Mouse (Mus musculus): Measurements from ENCODE around the gene Lat2. TPM values are rescaled to one million over a fixed set of nuclear protein-coding genes. Genes with fewer than 3 reads are reported as not detected.
"Not testable (repeated sequence)": the region's sequence is repeated elsewhere in the genome, so short reads cannot be mapped to it uniquely, and the experiment has no call there.

The Lat2 gene
- 1 to 10 TPM in 1 of 4 experiments, under 1 TPM in 2, not detected in 1; 0.59 to 1.9 (median 0.88) TPM for total RNA-seq (2022)

DNA sequence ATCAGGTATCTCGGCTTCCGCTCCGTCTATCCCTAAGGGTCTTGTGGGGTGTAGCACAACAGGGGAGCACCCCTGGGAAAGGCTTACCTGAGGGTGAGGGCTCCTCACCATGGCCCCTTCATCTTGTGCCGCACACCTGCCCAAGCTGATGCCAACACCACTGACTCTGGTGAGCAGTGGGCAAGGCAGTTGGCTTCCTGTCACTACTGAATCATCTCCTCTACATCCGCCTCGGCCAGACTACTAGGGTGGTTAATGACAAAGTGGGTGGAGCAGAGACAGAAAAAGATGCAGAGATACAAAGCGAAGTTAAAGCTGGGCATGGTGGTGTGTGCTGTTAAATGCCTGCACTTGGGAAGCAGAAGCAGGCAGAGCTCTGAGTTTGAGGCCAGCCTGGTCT lies at the start of gene Lat2:
Gene Lat2 (minus strand): TSS at position 224 of the 400 bp plus-strand sequence.
- no peak for DNase-seq (ENCODE audit: low spot score in 2 of 2)

DNA sequence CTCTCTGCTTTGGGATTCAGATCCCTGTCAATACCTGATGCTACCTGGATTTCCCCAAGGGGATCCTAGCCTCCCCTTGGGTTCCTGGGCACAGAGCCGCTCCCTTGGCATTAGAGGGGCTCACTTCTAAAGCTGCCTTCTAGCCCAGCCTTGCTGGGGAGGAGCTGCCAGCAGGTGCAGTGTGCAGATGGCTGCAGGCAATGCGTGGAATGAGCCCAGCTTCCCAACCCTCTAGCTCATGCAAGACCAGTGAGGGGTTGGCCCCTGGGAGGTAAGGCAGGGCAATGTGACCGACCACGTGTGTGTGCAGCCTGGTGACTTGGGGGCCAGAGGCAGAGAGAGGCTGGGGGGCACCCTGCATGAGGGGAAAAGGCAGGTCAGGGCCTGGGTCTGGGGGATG lies 41.9 kb upstream of the Lat2 start:
- DNase-seq (ENCODE audit: low spot score in 2 of 2): no peak

DNA sequence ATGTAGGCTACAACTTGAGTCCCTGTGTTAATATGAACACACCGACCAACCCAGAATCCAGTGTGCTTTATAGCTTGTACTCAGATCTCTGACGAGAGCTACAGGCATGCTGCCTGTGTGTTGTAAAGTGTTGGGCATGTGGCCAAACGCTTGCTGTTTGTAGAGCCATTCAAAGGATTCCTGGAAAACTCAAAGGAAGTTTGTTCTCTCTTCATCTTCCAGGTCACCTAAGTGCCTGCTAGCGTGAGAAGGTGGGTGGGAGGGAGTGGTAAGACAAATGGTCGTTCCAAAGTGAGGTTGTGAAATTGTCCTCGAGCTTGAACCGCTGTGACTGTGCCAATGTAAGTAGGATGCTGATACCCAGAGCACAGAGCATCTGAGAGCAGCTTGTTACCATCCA lies 37.2 kb upstream of the Lat2 start:
- no peak for DNase-seq (ENCODE audit: low spot score in 2 of 2)

DNA sequence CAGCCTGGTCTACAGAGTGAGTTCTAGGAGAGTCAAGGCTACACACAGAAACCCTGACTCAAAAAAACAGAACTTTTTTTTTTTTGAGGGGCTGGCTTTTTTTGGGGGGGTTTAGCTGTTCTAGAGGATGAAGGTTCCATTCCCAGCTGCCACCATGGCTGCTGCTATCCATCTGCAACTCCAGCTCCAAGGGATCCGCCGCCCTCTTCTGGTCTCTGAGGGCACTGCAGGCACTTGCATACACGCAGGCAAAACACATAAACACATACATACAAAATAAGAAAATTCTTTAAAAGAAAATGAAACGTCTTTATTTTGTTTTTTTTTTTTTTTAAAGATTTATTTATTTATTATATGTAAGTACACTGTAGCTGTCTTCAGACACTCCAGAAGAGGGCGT lies 36.1 kb upstream of the Lat2 start:
- DNase-seq (ENCODE audit: low spot score in 2 of 2): peak in 1 of 2 experiments; percentile 19

DNA sequence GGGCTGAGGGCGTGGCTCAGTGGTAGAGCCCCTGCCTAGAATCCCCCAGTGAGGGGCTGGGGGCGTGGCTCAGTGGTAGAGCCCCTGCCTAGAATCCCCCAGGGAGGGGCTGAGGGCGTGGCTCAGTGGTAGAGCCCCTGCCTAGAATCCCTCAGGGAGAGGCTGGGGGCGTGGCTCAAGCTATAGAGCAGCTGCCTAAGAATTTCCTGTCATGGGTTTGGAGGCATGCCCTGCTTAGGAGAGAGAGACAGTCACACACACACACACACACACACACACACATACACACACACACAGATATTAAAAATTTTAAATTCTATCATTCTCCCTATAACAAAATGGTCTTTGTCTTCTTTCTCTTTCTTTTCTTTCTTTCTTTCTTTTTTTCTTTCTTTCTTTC lies 34.2 kb upstream of the Lat2 start:
- DNase-seq (ENCODE audit: low spot score in 2 of 2): not testable (repeated sequence)

DNA sequence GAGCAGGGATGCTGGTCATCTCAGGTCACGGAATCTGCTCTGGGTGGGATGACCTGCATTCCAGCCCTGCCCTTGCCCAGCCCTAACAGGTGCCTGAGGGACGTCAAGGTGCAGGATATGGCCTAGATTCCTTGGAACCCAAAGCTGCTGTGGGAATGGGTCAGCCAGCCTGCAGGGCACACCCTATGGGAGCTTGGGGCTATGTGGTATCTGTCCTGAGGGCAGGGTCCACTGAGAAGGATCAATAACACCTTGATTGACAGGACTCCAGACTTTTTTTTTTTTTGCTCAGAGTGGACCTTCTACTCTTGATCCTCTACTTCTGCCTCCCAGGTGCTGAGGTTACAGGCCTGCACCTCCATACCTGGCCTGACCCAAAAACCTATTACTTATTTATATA lies 32.6 kb upstream of the Lat2 start:
- DNase-seq (ENCODE audit: low spot score in 2 of 2): no peak

DNA sequence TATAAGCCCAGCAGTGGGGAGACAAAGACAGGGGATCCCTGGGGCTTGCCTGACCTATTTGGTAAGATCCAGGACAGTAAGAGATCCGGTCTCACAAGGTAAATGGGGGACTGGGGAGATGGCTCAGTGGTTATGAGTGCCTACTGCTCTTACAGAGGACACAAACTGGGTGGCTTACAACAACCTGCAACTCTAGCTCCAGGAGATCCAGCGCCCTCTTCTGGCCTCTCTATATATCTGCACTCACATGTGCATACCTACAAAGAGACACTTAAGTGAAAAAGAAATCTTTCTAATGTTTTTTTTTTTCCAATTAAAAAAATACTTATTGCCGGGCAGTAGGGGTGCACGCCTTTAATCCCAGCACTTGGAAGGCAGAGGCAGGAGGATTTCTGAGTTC lies 31.6 kb upstream of the Lat2 start:
- no peak for DNase-seq (ENCODE audit: low spot score in 2 of 2)

DNA sequence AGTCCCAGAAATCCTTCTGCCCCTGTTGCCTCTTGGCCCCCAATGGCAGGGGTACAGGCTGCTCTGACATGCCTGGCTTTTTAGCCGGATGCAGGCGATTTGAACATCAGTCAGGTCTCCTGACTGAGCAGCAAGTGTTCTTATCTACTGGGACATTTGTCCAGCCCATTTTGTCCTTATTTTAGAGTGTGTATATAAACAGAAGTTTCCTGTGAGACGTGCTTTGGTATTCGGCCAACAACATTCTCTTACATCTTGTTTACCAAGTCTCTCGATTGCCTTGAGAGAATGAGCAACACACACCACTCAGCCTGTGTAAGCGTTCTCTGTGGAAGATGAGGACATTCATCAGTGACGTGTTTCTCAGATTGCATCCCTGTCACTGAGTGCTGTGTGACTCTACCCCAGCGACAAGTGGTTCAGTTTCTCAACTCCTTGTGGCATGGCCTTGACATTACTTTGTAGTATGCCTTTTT lies 29.9 kb upstream of the Lat2 start:
- DNase-seq (ENCODE audit: low spot score in 2 of 2): no peak

DNA sequence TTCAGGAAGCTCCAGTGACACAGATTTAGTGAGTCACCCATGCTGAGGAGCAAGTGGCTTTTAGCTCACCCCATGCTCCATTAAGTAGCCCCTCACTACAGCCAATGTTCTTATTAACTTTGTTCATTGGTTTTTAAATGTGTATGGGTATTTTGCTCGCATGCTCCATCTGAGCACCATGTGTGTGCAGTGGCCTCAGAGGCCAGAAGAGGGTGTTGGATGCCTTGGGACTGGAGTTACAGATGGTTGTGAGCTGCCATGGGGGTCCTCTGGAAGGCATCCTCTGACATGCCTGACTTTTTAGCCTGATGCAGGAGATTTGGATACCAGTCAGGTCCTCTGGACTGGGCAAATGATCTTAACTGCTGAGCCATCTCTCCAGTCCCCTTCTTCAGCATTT lies 29.3 kb upstream of the Lat2 start:
- DNase-seq (ENCODE audit: low spot score in 2 of 2): no peak

DNA sequence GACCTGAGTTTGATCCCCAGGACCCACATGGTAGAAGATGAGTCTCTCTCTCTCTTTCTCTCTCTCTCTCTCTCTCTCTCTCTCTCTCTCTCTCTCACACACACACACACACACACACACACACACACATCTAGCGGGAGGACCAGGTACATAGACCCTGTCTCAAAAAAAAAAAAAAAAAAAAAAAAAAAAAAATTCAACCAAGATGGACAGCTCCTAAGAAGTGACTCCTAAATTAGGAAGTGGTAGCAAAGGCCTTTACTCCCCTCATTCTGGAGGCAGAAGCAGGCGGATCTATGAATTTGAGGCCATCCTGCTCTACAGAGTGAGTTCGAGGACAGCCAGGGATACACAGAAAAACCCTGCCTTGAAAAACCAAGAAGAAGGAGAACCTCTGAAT lies 25.5 kb upstream of the Lat2 start:
- no peak for DNase-seq (ENCODE audit: low spot score in 2 of 2)

DNA sequence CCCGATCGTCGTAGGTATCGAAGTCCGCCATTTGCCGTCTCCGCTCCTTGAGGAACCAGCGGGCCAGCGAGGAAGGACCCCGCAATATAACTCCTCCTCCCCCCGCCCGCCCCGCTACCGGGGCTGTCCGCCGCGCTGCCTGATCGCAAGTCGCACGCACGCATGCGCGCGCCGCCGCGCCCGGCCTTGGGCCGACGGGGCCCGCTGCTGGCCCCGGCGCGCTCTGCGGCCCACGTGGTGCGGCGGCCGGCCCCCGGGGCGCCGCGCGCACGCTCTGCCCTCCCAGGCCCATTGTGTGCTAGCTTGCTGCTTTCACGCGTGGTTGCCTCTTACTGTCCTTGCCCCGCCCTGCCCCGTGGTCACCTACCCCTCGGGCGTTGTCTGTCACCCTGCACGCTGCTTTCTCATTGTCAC lies 24.5 kb upstream of the Lat2 start, which contains the start of gene Eif4h:
Gene Eif4h (minus strand): TSS at position 222 of the 414 bp plus-strand sequence.
- DNase-seq (ENCODE audit: low spot score in 2 of 2): peak; percentile 95 to 96

DNA sequence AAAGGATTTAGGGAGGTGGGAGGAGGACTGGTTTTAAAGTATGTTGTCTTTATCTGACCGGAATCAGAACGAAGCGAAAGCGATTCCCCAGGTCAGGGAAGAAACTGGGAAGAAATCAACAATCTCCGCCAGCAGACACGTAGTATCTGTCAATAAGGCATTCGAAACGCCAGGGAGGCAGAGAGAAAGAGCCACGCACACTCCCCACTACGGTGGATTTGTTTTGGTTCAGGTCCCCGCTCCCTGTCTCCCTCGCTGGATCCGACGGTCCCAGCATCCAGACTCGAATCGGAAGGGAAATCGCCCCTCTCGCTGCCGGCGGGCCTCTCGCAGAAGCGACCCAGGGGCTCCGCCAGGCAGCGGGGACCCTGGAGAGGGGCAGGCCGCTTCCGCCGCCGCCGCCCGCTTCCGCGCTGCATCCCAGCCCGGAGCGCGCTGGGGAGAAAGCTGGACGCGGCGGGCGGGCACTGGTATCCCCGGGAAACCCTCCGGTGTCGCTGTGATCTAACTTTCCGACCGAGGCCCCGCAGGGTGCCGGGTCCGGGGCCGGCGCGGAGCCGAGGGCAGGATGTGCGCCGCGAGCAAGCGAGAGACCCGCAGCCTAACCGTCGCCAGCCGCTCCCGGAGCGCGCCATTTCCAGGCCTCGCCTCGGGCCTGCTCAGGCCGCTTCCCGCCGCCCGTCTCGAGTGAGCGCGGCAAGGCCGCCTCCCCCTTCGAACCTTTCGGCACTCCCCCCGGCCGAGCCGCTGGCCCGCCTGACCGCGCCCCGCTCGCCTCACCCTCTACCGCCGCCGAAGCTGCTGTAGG lies 23.8 kb upstream of the Lat2 start:
- no peak for DNase-seq (ENCODE audit: low spot score in 2 of 2)

DNA sequence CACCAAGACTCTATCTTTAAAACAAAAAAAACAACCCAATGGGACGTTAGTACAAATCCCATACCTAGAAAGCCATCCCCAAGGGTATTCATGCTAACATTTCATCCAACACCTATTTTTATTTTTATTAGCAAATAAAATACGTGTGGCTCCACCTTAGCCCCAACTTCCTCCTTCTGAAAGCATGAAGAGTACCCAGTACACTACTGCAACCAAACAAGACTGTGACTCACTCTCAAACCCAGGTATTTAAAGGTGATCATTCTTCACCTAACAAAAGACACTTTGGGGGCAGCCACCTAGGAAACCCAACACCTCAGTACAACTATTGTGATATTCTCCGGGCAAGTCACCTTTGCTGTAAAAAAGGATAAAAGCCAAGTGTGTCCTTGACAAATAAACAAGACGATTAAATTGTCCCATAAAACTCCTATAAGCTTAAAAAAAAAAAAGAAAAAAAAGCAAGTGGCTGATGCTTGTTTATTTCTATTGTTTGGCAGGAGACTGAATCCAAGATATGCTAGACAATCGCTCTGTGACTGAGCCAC lies 23.1 kb upstream of the Lat2 start:
- no peak for DNase-seq (ENCODE audit: low spot score in 2 of 2)

DNA sequence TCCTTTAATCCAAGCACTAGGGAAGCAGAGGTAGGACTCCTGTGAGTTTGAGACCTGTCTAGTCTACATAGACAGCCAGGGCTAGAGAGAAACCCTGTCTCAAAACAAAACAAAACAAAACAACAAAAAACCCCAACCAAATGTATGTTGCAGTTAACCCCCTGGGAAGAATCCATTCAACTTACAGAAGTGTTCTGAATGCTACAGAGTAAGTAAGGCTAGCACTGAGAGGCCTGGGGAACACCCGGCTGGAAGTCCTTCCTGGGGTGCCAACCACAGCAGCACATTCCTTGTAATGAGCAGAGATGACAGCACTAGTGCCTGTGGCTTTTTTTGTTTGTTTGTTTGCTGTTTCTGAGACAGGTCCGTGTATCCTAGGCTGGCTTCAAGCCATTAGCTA lies 18.0 kb upstream of the Lat2 start:
- DNase-seq (ENCODE audit: low spot score in 2 of 2): no peak

DNA sequence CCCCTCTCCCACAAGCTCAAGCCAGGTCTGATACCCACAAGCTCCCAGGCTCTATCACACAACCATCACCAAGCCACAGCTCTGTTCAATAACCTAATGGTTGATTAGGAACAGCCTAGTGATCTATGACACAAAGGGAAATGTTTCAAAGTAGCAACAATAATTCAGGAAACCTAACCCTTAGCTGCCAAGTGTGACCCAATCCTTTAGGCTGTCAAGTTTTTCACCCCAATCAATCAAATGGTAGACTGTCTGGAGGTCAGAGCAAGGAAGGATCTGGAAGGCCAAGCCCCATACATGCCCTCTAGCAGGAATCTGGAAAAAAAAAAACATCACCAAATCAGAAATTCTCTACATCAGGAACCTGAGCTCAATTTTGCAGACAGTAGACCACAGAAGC lies 16.0 kb upstream of the Lat2 start:
- no peak for DNase-seq (ENCODE audit: low spot score in 2 of 2)

DNA sequence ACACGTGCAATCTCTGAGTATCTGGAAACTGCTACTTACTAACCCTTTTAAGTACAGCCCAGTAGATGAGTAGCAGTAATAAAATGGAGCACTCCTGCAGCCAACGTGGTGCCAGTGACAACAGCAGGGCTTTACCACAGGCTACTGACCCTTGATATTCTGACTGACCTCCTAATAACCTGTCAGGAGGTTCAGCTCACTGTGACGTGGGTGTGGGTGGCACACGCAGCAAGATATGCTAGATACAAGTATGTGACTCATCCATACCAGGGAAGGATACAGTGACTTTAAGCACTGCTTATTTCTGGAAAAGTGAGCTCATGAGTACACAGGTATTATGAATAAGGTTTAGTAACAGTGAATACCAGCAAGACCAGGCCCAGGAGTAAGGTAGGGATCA lies 14.7 kb upstream of the Lat2 start:
- DNase-seq (ENCODE audit: low spot score in 2 of 2): no peak

DNA sequence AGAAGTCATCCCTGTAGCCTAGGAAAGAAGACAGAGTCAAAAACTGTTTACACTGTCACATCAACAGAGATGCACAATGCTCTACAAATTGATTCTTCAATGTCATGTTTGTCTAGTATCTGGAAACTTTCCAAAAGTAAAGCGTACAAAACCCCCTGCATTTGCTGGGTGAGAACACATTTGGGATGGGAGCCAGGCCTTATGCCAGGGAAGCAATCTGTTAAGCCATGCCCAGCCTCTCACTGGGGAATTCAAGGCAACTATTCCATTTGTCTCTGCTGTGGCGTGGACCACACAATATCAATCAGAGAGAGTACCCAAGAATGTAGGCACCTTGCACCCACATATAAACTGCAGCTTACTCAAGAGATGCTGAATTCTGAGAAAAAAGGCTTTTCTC lies 7.2 kb upstream of the Lat2 start:
- DNase-seq (ENCODE audit: low spot score in 2 of 2): no peak

DNA sequence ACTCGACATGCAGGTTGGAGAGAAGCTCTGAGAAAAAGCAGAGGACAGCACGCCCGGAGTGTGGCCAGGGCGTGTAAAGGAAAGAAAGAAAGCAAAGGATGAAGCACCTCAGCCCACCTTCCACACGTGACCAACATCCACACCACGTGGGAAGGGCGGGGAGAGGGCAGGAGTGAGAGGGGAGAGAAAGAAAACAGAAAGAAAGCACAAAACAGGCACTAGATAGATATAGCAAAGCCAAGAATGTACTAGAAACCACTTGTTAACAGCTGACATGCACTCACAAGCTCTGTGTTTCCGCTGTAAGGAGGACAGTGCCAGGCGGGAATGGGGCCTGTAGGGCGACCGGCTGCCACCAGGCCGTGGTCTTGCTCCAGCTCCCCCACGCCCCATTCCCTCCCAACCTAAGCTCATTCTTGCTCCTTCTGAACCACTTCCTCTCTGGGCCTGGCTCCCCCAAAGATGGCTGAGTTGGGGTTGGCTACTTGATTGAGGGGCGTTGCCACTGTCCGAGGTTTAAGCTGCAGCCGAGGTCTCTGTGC lies 6.3 kb upstream of the Lat2 start:
- DNase-seq (ENCODE audit: low spot score in 2 of 2): no peak

DNA sequence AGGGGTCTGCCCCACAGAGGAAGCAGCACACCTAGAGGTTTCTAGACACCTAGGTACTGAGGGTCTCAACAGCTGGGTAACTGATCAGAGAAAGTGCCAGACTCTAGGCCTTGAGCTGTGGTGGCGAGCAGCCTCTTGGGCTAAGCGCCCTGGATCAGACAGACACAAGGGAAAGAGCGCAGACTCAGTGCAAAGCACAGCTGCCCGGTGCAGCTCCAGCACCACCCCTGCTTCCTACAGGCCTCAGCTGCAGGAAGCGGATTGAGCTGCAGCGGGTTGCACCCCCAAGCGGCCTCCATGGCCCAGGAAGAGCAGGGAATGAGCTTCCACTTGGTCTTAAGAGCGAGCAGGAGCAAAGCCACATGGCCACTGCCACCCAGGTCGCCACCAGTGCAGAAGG lies 5.6 kb upstream of the Lat2 start:
- no peak for DNase-seq (ENCODE audit: low spot score in 2 of 2)

DNA sequence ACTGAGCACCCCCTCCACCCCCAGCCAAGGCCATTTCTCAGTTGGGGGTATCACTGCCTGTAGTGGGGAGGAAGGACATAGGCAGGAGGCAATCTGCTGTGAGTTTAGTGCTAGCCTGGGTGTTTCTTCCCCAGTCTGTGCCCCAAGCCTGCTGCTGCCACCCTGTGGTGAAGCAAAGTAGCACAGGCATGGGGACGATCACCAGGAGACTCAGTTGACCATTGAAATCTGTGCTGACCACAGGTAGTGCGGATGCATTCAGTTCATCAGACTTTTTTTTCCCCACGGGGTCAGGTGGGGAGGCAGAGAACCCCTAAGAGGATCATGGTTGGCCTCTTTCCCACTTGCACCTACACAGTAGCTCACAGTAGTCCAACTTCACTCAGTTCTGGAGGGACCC lies 2.2 kb upstream of the Lat2 start:
- DNase-seq (ENCODE audit: low spot score in 2 of 2): peak; percentile 32 to 44

DNA sequence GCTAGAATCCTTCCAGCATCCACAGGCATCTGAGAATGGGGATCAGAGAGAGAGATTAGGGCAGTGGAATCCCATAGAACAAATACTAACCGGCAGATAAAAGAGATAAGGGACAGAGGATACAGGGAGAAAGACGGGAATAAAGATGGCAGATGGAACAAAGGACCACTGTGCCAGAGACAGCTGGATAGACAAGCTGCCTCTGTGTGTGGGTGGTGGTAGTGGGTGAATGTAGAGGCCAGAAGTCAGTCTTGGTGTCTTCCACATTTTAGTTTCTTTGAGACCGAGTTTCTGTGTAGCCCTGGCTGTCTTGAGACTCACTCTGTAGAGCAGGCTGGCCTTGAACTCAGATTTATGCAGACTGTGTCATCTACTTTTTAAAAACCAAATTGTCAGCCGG lies 955 bp upstream of the Lat2 start:
- DNase-seq (ENCODE audit: low spot score in 2 of 2): no peak

DNA sequence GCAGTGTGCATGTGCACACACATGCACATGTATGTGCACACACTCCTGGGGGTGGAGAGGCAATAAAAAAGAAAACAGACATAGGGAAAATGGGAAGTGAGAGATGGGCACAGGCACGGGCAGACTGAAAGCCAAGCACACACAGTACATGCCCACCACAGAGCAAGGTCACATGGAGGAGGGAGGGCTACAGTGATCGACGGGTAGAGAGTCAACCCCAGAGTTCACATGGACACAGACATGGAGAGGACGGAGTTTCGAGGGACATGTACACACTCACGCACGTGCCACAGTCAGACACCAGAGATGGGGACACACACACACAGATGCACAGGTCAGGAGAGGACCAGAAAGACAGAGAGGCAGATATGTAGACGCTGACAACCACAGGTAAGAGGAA lies 555 bp upstream of the Lat2 start:
- DNase-seq (ENCODE audit: low spot score in 2 of 2): no peak

DNA sequence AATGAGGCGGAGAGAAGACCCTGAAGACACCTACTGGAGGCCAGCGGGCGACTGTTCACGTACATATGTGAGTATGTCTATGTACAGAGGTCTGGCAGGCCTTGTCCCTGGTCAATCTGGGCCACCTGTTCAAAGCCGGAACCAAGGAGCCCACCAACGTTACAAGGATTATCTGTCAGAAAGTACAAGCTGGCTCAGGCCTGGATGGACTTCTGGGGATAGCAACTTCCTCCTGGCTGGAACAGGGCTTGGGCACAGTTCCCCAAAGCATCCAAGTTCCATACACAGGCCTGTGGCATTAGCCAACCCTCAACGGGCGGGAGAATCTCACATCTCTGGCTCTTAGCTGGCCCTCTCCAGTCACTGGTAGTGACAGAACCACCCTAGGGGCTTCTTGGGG lies 529 bp downstream of the Lat2 start:
- DNase-seq (ENCODE audit: low spot score in 2 of 2): no peak

All from gastrocnemius, adult 8-10 months (tissue).